In the genomic region with DNA sequence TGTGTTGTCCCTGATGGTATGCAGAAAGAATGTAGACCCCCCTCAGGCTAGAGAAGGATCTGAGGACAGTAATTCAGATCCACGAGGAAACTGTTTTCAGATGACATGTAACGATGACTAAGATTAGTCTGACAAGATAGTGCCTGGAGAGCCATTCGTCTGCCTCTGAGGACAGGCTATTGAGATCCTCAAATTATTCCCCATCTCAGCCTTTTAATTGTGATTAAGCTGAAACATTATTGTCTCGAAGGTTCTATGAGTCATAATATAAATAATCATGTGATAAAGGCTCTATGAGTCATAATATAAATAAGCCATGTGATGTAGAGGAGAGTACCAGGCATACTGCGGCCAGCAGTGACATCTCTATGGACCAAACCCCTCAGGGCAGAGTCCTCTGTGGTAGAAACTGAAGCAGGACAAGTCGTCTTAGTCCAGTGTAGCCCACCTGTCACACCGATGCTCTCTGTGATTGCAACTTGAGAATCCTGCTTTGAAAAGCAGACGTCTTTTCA, we compare ENCODE assay signal across 24 mouse cellular contexts. TPM values are rescaled to one million over a fixed set of nuclear protein-coding genes. Genes with fewer than 3 reads are reported as not detected.
DNase-seq lines count a peak whose midpoint lies in the region; ATAC-seq and TF ChIP-seq lines count a peak whose summit lies in the region.
"Had no signal": no experiment of that assay in that cellular context is flagged by ENCODE, and none has a peak within 500 bp of the region (broad histone marks: within the 10 kb centered on the region; RNA-seq: fewer than 3 reads in every experiment).

No protein-coding gene starts in this region.

- no peaks in the 10 kb centered on the region for H3K4me1 ChIP-seq in stomach, postnatal 0 days (replicated peaks; ENCODE audit: control insufficient read depth, insufficient read depth)
- H3K4me1 ChIP-seq in liver, embryonic 11.5 days (replicated peaks; ENCODE audit: control insufficient read depth, insufficient read depth, low read length) = no peaks in the 10 kb centered on the region
- H3K4me1 ChIP-seq: embryonic facial prominence, embryonic 10.5 days; embryonic facial prominence, embryonic 12.5 days; forebrain, embryonic 13.5 days; forebrain, embryonic 15.5 days had no signal

- no peaks in the 10 kb centered on the region for H3K36me3 ChIP-seq in stomach, postnatal 0 days (ENCODE audit: control insufficient read depth, insufficient read depth, low read length)
- H3K36me3 ChIP-seq in liver, embryonic 11.5 days (ENCODE audit: control insufficient read depth, insufficient read depth, low read length) = no peaks in the 10 kb centered on the region
- H3K36me3 ChIP-seq: embryonic facial prominence, embryonic 10.5 days; embryonic facial prominence, embryonic 12.5 days; forebrain, embryonic 15.5 days; G1E had no signal

- POLR2A ChIA-PET in Patski (lab: Charles Lee) = interaction anchor here (0.6 kb wide), 1 partner anchor 182 kb away, joined by 3 read pairs; no protein-coding TSS in a partner anchor

- H3K4me2 ChIP-seq in stomach, postnatal 0 days (replicated peaks; ENCODE audit: low read depth) = no peak overlapping the region
- H3K4me2 ChIP-seq in liver, embryonic 11.5 days = no peak overlapping the region
- H3K4me2 ChIP-seq: embryonic facial prominence, embryonic 12.5 days; forebrain, embryonic 13.5 days; forebrain, embryonic 15.5 days had no signal

- CTCF ChIA-PET in Patski (lab: Charles Lee) = interaction anchor here (1.2 kb wide), 1 partner anchor 11 kb away, joined by 3 read pairs; no protein-coding TSS in a partner anchor

- ATAC-seq in Patski = peak; percentile 52
- ATAC-seq in stomach, postnatal 0 days (ENCODE audit: low FRiP score, low TSS enrichment) = peak; percentile 47; the same call in 1 of the 2 replicates
- ATAC-seq in liver, embryonic 11.5 days (replicated peaks; ENCODE audit: low FRiP score) = no peak
- ATAC-seq: CD4-positive, CD25-positive, alpha-beta regulatory T cell, adult 4 months; forebrain, embryonic 13.5 days; forebrain, embryonic 15.5 days; forebrain, postnatal 0 days had no signal

- no peaks in the 10 kb centered on the region for H3K27me3 ChIP-seq in Patski
- no peaks in the 10 kb centered on the region for H3K27me3 ChIP-seq in stomach, postnatal 0 days (ENCODE audit: control insufficient read depth, insufficient read depth, low read length)
- H3K27me3 ChIP-seq in liver, embryonic 11.5 days (replicated peaks; ENCODE audit: control insufficient read depth, insufficient read depth, low read length) = no peaks in the 10 kb centered on the region
- H3K27me3 ChIP-seq: CH12.LX; embryonic facial prominence, embryonic 12.5 days; forebrain, embryonic 15.5 days had no signal

- H3K9me3 ChIP-seq in stomach, postnatal 0 days (ENCODE audit: control insufficient read depth, low read length) = no peaks in the 10 kb centered on the region
- H3K9me3 ChIP-seq in liver, embryonic 11.5 days (ENCODE audit: control insufficient read depth, low read length) = no peaks in the 10 kb centered on the region
- H3K9me3 ChIP-seq: forebrain, embryonic 13.5 days; forebrain, embryonic 15.5 days; G1E had no signal

- no peak for TF ChIP-seq CTCF in Patski (IDR thresholded peaks at IDR 0.05)
- TF ChIP-seq CTCF in stomach, postnatal 0 days (IDR thresholded peaks at IDR 0.05; ENCODE audit: low read depth) = no peak

- peak; percentile 39 for DNase-seq in 416B (ENCODE audit: low read depth)
- peak; percentile 75 for DNase-seq in Muller cell, postnatal 12 days (ENCODE audit: inconsistent ontology term)
- no peak for DNase-seq in Patski (ENCODE audit: low read depth, low spot score)
- no peak for DNase-seq in stomach, postnatal 0 days (ENCODE audit: low spot score)
- DNase-seq in liver, embryonic 11.5 days (ENCODE audit: low spot score) = no peak
- DNase-seq in heart, adult 18-20 months = no peak
- no peak for DNase-seq in embryo, embryonic 10.5 days (ENCODE audit: low spot score)
- DNase-seq in thymus, postnatal 14 days = no peak
- DNase-seq: adrenal gland, adult 8-10 months; adrenal gland, postnatal 14 days; adrenal gland, postnatal 36 days; cerebellum, adult 11-12 months; cerebellum, adult 2 months; cerebellum, adult 9-10 months; cerebellum, postnatal 10 days; cerebellum, postnatal 36 days; forebrain, postnatal 0 days had no signal

- H3K27ac ChIP-seq in stomach, postnatal 0 days (replicated peaks) = no peak overlapping the region
- no peak overlapping the region for H3K27ac ChIP-seq in liver, embryonic 11.5 days (ENCODE audit: low read depth, low read length)
- H3K27ac ChIP-seq: embryonic facial prominence, embryonic 10.5 days; embryonic facial prominence, embryonic 12.5 days; forebrain, embryonic 13.5 days; forebrain, embryonic 15.5 days had no signal

- in situ Hi-C loops in Patski (cut with MboI; ENCODE audit: low pct_unique_long_range_greater_than_20kb) = loop anchor here (5.0 to 10.0 kb wide), 3 partner anchors 110 to 332 kb away; a partner anchor contains a TSS

- H3K4me3 ChIP-seq in stomach, postnatal 0 days (ENCODE audit: low read depth, low read length) = no peak overlapping the region
- no peak overlapping the region for H3K4me3 ChIP-seq in liver, embryonic 11.5 days (ENCODE audit: low read depth, low read length)
- H3K4me3 ChIP-seq: embryonic facial prominence, embryonic 10.5 days; embryonic facial prominence, embryonic 12.5 days; forebrain, embryonic 13.5 days; forebrain, embryonic 15.5 days had no signal

- H3K9ac ChIP-seq in stomach, postnatal 0 days (ENCODE audit: low read length) = no peak overlapping the region
- H3K9ac ChIP-seq in liver, embryonic 11.5 days (ENCODE audit: low read depth, low read length) = no peak overlapping the region
- H3K9ac ChIP-seq: embryonic facial prominence, embryonic 12.5 days; forebrain, embryonic 13.5 days; forebrain, embryonic 15.5 days; forebrain, postnatal 0 days had no signal

- 55% methylated on average over 8 of the region's 8 CpGs for WGBS in stomach, postnatal 0 days
- 70% methylated on average over 8 of the region's 8 CpGs for WGBS in liver, embryonic 11.5 days

- no peak for TF ChIP-seq EP300 in stomach, postnatal 0 days (optimal IDR thresholded peaks at IDR 0.05)

RNA-seq across cellular contexts. Expression of a gene that starts 11.0 kb away (rescaled TPM):
- polyA plus RNA-seq in Patski (2021) = 14.7 TPM
- 3.9 and 4.3 TPM in 2 replicates for polyA plus RNA-seq in stomach, postnatal 0 days (2015; fragmentation: Nextera tagmentation; extraction: Ambion mirVana)
- 11.2 and 11.5 TPM in 2 replicates for polyA plus RNA-seq in liver, embryonic 11.5 days (2014; fragmentation: Nextera tagmentation; extraction: Ambion mirVana)
- total RNA-seq in heart, adult 18-20 months (2021) = 10 to 100 TPM; 72.0 to 79.5 TPM

Comparison
In these comparisons a context has a peak if more than half of its experiments do, and no peak if none do; other contexts are left out.
1. DNase-seq: peak in 416B (single experiment) and Muller cell, postnatal 12 days (single experiment); none in Patski (single experiment), stomach, postnatal 0 days (single experiment), liver, embryonic 11.5 days (single experiment), heart, adult 18-20 months (0 of 2), embryo, embryonic 10.5 days (single experiment) and thymus, postnatal 14 days (single experiment).